Mouse (Mus musculus) lung, postnatal 4 days (tissue): ENCODE measurements around the gene Dyrk4.
A peak's percentile ranks its signal among the peaks of the same experiment; 100 is the strongest.

Experiments
- DNase-seq, 2 experiments: peaks; one replicate each; pipeline ENCODE4 v3.0.0; 2021

The Dyrk4 gene

GRCm38 (mm10) chr6:126921111-126921881 is at the start of gene Dyrk4:
Gene Dyrk4 (minus strand): TSS chr6:126921839.
- peak; percentile 46 to 57 for DNase-seq

GRCm38 (mm10) chr6:126966241-126967026 is 44.8 kb upstream of the Dyrk4 start:
- DNase-seq, result no peak

- DNase-seq, result no peak
Observed at GRCm38 (mm10) chr6:126963426-126963825, 41.8 kb upstream of the Dyrk4 start.

GRCm38 (mm10) chr6:126962709-126963108 is 41.1 kb upstream of the Dyrk4 start:
- no peak for DNase-seq

GRCm38 (mm10) chr6:126961371-126962018 is 39.9 kb upstream of the Dyrk4 start:
- no peak for DNase-seq

- DNase-seq, result peak; percentile 65 to 83
Observed at GRCm38 (mm10) chr6:126955734-126956133, 34.1 kb upstream of the Dyrk4 start.

GRCm38 (mm10) chr6:126948336-126948735 is 26.7 kb upstream of the Dyrk4 start:
- DNase-seq, result no peak

GRCm38 (mm10) chr6:126940451-126940850 is 18.8 kb upstream of the Dyrk4 start:
- DNase-seq, result peak in 1 of 2 experiments; percentile 14

- DNase-seq, result peak; percentile 96 to 98
Observed at GRCm38 (mm10) chr6:126939487-126940171, 18.0 kb upstream of the Dyrk4 start, which contains the start of the genes Rad51ap1 and D6Wsu163e. Gene Rad51ap1 (minus strand): TSS chr6:126939587. Gene D6Wsu163e (plus strand): TSS chr6:126939962.

GRCm38 (mm10) chr6:126938853-126939486 is 17.3 kb upstream of the Dyrk4 start:
- no peak for DNase-seq

- no peak for DNase-seq
Observed at GRCm38 (mm10) chr6:126938047-126938446, 16.4 kb upstream of the Dyrk4 start.

GRCm38 (mm10) chr6:126932896-126933295 is 11.3 kb upstream of the Dyrk4 start:
- no peak for DNase-seq

- DNase-seq, result no peak
Observed at GRCm38 (mm10) chr6:126914928-126915327, 6.7 kb downstream of the Dyrk4 start.

GRCm38 (mm10) chr6:126910727-126911126 is 10.9 kb downstream of the Dyrk4 start:
- no peak for DNase-seq

- DNase-seq, result no peak
Observed at GRCm38 (mm10) chr6:126907876-126908275, 13.8 kb downstream of the Dyrk4 start.

GRCm38 (mm10) chr6:126907378-126907777 is 14.3 kb downstream of the Dyrk4 start:
- no peak for DNase-seq

- no peak for DNase-seq
Observed at GRCm38 (mm10) chr6:126877118-126877517, 44.5 kb downstream of the Dyrk4 start.

- DNase-seq, result no peak
Observed at GRCm38 (mm10) chr6:126852881-126853280, 68.8 kb downstream of the Dyrk4 start, which contains the start of gene Akap3. Gene Akap3 (plus strand): TSS chr6:126853098.

- DNase-seq, result peak; percentile 94 to 96
Observed at GRCm38 (mm10) chr6:126848712-126849704, 72.6 kb downstream of the Dyrk4 start, which contains the start of gene Ndufa9. Gene Ndufa9 (minus strand): TSS chr6:126849136.

GRCm38 (mm10) chr6:126836628-126837027 is 85.0 kb downstream of the Dyrk4 start:
- DNase-seq, result no peak
